Mouse (Mus musculus) CD4-positive helper T cell, adult 2 months (primary cell): ENCODE data around the gene Morn1.

Experiments used
- DNase-seq: peaks from one replicate; pipeline ENCODE4 v3.0.0-alpha.2; 2012; ENCODE audit warnings: low read depth, missing footprints, low spot score

Gene Morn1

DNA sequence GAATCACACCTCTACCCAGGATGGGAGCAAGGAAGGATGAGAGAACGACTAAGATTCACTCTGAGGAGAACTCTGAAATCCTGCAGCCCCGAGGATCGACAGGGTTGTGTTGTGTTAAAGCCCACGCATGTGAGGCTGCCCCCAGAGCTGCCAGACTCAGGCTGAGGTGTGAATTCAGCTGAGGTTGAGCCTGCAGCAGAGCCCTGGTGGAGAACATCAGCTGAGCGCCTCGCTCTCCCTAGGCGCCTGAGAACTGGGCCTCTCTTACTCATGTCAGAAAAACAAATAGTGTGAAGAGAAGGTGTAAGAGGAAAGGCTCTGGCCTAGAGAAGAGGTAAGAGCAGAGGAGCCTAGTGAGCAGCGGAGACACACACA, 72.2 kb downstream of the Morn1 start:
- no peak for DNase-seq

DNA sequence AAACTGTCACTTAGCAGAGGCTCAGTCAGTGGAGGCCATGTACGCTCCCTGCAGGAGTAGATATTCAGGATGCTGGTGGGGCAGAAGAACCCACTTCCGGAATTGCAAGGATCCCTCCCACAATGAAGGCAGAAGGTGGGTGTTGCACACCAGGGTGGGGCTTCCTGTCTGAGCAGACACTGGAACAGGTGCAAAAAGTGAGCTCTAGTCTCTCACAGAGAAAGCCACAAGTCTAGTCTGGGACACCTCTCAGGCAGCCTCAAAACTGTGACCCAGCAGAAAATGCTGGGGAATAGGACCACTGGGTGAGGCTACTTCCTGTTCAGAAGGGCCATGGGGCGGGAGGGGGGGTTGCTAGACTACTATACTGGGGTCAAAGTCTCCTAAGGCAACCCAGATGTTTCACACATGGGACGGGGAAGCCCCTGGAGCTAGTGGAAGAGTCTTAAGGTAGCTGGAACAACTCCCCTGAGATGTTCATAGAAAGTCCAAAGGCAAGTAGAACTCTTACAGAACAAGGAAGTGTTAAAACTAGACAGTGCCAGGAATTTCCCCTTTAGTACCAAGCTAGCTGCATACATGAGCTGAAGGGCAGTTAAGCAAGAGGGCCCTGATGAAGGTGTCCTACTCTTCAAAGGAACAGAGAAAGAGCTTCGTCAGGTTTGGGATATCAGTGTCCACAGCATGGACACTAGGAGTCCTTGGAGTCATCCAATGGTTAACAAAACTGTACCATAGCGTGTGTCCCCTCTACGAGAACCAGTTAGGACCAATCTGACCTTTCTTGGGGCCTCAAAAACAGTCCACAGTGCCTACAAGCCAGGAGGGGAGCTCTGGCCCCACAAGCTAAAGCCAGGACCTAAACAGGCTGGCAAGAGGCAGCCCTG, 76.3 kb downstream of the Morn1 start:
- DNase-seq: peak; percentile 90

DNA sequence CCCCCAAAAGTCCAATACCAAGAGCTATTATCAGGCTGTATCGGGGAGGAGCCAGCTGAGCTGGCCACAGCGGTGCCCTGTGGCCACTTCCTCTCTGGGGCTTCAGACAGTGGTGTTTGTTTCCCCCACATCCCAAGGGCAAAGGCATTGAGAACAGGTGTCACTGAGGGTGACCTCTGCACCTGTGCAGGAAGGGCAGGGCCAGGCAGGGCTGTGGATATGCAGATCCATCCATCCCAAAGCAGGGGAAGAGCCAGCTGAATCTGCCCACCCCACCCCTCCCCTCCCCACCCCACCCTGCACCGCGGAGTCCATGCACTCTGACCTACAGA, 76.9 kb downstream of the Morn1 start:
- DNase-seq: peak; percentile 36

DNA sequence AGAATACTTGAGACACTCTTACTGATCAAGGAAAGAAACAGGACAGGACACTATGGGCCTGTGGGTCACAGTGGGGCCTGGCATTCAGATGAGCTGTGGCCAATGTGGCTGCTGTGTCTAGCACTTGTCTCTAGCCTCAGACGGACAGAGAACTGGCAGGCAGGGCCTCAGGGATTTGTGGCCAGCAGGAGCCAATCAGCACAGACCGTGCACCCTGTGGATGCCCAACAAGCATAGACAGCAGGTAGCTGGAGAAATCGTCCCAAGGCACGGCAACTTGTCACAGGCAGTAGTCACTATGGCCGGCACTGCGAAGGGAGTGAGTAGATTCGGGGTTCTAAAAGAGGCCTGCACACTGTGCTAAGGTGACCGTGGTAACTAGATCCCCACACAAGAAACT, 77.3 kb downstream of the Morn1 start:
- no peak for DNase-seq

DNA sequence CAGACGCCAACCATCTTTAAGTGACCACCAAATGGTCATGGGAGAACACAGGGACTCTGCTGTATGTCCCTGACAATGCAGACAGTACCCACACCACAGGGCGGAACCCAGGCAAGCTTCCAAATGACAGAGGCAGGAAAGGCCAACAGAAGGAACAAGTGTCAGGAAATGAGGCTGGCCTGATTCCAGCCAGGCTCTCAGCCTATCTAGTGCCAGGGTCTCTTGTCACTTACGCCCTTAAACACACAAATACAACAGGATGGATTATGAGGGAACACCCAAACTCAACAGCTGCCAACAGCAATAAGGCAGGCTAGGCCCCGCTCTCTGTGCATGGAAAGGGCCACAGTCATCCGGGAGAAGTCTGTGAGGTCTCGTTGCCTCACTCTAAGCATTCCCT, 78.2 kb downstream of the Morn1 start:
- no peak for DNase-seq

DNA sequence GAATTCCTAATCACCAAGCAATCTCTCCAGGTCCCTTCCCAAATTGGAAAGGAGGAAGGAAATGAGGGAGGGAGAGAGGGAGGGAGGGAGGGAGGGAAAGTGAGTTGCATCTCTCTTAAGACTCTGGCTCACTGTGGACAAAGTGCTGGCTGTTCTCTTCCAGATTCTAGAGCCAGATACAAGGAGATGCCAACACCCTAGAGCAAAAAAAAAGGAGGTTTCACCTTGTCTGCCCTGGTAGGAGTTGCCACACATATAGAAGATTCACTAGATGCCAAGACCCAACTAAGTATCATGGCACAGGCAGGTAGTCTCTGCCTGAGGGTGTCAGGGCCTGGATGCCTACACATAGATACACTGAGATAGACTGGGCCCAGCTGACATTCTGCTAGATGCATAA, 79.5 kb downstream of the Morn1 start:
- DNase-seq: no peak

DNA sequence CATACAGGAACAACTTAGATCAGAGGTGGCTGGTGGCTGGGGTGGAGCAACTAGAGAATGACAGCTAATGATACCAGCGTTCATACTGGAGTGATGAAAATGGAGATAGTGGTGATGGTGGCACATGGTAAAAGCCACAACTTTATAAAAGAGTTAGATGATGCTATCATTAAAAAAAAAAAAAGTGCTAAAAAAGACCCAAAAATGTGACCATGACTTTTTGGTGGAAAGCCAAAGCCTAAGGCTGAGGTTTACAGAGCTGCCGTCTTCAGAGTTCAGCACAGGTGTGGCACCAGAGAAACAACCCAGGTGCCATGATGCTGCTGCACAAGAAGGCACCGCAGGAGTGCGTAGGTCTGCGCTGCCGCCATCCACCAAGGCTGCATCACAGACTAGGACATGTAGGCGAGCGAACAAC, 82.5 kb downstream of the Morn1 start:
- DNase-seq: peak; percentile 80

DNA sequence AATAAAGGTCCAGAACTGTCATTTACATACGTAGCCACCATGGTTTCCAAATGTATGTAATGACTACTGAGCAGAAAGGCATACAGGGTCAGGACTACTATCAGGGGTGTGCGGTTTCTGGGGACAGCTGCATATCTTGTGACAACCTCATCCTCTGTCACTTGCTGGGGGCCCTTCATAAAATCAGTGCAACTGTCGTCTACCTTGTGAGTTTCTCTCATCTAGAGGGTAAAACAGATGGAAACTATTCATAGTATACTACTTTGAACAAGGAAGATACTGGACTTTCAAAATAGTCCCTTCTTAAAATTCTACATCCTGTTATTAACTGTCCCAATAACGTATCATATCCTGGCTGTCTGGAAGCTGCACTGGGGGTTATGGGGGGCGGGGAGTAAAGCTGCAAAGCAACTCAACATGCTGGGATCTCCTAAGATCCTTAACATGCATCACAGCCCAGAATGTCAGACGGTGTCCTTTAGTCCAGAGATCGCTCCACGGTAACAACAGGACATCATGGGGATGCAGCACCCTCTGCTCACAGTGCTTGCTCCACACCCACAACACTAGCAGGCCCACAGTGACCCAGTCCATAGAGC, 84.3 kb downstream of the Morn1 start:
- DNase-seq: no peak

DNA sequence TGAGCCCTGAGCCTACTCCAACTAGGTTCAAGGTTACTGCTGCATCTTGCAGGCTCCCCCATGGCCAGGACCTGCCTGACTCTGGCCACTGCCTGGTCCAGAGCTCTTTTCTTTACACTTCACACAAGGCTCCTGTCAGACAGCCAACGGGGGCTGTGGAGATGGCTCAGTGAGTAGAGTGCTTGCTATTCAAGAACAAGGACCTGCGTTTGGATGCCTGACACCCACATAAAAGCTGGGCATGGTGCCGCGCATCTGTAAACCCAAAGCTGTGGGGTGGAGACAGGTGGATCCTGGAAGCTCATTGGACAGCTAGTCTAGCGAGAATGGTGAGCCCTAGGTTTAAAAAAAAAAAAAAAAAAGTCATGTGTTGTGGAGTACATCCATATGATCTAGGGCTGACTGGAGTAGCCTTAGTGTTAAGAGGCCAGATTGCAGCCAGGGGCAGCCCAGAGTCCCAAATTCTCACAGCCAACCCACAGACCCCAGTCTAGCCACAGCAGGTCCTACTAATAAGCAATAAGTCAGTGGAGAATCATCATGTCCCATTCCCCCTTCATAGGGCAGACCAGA, 85.7 kb downstream of the Morn1 start:
- DNase-seq: no peak

DNA sequence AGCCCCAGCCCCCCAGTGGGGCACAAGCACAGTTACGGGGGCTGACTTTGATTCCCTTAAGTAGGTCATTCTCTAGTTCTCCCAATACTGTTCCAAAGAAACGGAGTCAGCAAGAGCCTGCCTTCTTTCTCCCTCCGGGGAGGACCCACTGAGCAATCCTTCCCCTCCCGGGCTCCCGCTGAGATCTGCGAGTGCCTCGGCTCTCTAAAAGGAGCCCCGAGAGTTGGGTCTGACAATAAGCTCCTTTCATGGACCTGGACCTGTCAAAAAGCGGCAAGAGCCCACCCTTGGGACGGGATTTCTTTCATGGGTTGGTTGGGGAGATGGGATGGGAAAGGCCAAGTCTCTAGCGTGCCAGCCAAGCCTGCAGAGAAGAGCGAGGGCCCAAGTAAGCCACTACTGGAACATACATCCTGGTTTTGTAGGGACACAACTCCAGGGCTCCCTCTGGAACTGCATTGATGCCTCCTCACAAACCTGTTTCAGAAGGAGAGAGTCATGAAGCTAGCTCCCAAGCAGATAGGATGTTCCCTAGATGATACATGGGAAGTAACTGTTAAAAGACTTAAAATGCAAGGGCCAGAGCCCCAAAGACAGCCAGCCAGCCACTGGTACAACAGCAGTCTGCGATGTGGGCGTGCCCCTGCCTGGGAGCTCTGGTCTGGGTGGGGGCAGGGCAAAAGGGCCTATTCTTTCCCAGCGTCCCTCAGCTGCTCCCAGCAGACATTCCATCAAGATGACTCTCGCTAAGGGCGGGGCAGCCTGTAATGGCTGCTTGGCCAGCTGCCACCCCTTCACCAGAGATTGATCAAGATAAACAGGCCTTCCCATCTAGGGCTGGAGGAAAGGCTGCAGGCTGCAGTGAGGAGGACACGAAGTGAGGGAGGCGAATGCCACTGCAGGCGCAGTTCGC, 86.8 kb downstream of the Morn1 start:
- no peak for DNase-seq

DNA sequence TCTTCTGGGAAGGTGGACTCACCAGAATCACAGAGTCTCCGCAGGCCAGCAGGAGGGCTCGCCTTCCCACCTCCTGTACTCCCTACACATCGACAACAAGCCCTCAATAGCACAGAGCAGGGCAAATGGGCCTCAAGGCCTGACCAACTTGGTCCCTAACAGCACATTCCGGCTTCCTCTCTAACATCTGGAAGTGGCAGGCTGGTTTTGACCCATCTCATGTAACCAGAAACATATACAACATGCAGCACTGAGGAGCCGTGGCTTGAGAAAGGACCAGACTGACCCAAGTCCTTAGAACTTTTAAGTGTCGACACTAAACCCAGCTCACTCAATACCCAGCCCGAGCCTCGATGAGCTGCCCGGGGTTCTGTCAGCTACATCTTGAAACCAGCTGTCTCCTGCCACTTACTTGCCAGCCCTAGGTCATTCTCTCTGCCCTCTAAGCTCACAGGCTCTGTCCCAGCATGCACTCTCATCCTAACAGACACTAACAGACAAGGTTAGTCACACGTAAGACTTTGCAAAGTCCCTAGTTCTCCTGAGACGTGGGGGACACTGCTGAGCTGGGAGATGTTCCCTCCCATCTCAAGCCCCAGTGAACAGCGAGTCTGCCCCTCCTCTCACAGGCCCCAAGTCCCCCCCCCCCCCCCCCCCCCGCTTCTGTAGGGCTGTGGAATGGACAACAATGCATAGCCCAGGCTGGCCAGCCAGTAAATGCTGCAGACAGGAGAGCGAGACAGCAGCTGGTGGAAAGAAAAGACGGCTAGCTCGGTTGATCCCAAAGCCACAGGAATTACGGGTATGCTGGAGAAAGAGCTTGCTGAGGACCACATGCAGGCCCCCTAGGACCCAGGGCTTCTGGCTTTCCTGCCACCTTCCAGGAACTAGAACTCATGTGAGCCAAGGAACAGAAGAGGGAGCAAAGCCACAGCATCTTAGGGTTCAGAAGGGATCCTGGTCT, 87.7 kb downstream of the Morn1 start:
- no peak for DNase-seq

DNA sequence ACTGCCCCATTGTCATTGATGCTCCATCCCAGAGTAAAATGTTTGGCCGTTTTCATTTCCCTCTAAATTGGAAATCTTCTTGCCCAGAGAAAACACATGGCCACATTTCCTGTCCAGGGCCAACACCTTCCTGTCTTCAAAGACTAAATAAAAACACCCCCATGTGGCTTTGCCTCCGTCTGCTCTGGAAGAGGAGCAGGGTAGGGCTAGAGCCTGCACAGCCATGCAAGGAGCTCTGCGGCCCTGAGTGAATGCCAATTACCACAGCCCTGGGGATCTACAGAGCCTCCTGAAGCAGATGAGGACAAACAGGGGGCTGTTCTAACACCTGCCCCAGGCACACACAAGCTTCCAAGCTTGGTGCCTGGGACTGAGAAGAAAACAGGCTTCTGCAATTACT, 89.8 kb downstream of the Morn1 start:
- no peak for DNase-seq

DNA sequence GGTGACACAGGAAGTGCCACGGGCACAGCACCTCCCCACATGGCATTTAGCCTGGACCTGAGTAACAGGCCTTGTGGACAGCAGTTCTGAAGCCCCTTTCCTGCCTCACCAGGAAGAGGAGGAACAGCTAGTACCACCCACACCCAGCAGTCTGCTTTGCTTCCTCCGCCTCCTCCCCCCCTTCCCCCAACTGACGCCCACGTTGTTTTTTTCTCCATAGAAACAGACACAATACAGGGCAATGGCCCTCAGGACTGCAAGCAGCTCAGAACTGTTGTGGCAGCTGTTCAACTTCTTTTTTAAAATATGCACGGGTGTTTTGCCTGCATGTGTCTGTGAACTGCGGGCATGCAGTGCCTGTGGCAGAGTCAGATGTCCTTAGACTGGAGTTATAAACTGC, 91.9 kb downstream of the Morn1 start:
- peak; percentile 90 for DNase-seq

DNA sequence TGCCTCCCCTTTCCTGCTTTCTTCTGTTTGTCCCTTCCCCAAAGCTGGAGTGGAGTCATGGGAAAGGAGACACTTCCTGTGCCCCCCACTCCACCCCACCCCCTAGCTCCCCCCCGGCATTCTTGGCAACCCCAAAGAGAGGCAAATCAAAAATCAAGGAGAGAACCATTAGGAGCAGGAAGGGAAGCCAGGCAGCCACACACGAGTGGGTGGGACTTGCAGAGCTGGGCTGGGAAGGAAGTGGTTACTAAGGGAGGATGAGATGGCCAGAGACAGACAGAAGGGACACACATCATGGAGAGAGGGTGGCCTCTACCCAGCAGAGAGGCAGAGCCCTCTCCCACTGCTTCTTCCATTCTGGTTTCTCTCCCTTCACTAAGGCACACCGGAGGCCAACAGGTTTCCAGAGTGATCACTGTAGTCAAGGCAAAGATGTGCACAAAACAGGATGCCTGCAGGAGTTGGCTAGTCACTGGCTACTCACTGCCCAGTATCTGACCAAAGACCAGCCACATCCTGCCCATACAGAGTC, 92.7 kb downstream of the Morn1 start:
- peak; percentile 48 for DNase-seq

DNA sequence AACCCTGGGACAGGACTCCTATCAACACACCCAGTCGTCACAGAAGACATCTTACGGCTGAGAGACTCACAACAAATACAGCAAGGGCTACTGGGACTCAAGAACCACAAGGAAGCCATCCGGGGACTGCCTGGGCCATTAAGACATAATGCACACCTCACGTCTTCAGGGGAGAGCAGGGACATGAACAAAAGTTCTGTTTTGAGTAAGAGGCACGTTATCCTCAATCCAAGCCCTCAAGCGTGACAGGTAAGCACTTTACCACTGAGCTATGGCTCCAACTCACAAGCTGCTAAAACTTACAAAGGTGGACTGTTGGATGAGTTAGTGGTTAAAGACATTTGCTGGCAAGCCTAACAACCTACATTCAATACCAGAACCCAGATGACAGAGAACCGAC, 96.8 kb downstream of the Morn1 start:
- no peak for DNase-seq

DNA sequence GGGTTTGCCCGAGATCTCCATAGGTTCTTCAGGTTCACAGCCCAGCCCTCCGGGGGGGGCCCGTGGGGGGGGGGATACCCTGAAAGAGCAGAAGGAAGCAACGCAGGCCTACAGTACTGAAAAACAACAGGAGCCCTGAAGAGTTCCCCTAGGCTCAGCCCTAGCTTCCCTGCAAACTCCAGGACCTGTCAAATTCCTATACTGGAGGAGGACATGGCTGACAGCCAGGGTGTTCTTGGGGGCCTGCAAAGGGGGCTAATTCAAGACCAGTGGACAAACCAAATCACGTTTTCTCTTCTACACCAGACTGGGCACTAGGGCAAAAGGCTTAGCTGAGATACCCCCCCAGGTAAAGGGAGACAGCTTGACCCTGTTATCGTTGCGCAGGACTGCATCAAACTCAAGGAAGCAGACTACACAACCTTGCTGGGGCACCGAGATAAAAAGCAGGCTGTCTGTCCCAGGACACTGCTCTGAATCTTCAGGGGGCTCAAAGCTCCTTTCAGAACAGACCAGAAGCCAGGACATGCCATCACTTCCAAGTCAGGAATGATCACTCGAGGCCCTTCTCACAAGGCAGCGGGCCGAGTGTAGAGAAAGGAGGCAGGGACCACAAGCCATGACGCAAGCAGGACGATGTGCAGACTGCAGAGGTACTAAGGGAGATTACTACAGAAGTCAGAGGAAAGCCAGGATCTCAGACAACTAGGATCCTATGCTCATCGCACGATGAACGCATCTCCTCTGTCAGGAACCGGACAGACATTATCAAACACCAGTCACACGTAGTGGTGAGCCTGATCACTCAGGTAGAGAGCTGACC, 98.1 kb downstream of the Morn1 start:
- DNase-seq: no peak

DNA sequence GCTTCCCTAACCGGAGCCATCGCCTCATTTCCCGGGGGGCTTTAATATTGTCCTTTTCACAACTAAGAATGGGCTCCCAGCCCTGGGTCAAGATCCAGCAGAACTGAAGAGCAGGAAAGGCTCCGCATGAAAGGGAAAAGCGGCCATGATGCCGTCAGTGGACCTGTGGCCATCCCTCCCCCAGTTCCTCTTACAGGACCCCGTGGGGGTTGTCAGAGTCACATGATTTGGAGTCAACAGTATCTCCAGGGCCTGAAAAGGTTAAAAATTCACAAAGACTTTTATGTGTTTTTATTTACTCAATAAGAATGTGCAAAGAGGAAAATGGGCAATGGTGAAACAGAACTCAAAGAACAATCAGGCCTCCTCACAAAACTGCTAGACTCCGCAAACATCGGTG, 99.5 kb downstream of the Morn1 start:
- no peak for DNase-seq

DNA sequence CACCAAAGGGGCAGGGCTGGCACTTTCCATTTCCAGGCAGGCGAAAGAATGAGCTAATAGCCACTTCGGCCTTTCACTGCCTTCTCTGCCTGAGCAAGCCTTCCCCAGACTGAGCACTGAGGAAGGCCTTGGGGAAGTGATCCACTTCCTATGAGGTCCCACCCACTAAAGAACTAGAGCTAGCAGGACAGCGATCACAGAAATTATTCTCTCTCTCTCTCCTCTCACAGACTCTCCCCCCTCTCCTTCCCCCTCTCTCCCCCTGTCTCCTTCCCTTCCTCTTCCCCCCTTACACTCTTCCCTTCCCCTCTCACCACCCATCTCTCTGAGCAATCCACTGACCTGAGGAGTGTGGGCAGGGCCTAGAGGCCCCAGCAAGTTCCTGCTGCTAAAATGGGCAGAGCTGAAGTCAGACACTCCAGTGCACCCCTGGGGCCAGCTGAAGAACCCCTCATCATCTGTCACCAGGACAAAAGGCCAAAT, 100.9 kb downstream of the Morn1 start:
- DNase-seq: no peak

DNA sequence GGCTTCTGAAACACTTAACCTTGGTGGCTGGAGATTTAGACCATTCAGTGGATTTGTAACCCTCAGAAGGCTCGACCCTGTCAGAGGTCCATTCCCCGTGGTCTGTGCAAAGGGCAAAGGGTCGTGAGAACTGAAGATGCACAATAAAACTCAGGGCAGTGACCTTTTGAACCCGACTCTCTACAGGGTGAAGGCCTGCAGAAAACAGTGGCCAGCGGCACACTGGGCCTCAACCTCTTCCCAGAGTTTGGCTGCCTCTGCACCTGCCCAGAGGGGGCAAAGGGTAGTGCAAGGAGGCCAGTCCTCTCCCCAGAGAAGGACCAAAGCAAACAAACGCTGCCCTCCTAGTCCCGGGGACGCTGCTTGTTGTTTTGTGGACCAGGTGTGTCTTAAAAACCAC, 102.0 kb downstream of the Morn1 start:
- DNase-seq: no peak

DNA sequence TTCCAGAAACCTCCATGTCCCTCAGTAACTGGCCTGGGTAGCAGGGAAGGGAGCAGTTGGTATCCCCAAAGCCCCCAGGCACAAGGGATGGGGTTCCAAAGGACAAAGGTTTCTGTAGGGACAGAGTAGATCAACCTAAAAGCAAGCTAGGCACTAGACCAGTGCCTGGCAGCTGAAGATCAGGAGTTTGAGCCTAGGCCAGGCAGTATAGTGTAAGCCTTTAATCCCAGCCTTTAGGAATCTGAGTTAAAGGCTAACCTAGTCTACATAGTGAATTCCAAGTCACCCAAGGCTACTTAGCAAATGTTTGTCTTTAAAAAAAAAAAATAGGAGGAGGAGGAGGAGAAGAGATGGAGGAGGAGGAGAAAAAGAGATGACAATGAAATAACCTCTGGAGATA, 102.4 kb downstream of the Morn1 start:
- no peak for DNase-seq
